Mouse (Mus musculus): Measurements from ENCODE around the gene Yipf1.

The Yipf1 gene

DNA sequence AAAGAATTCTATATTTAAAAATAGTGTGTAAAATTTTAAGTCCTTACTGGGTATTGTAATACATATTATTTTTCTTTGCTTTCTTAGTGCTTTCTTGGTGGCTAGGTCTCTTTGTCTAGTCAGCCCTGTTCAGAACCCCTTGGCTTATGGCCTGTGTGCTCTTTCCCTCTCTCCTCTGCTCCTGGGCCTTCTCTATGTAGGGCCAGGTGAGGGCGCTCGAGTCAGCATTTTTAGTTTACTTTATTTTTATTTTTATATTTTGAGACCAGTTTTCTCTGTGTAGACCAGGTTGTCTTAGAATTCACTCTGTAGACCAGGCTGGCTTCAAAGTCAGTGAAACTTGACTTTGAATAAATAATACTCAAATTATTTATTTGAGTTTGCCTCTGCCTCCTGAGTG, 58.1 kb downstream of the Yipf1 start:
- no peak for DNase-seq (ENCODE audit: low read depth)

DNA sequence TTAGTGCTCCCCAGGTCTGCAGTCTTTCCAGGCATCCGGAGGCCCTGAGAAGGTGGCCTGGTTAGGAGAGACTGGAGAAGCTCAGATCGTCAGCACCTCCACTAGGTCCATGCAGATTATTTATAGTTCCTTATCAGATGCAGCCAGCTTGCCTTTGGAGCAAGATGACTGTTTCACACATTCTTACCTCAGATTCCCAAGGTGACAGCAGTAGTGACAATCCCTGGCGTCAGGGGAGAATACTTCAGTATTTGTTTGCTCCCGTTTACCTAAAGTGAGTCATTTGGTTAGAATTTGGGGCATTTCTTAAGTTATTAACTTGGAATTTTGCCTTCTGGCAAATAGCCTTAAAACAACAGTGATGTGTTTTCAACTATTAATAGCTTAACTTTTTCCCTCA, 60.5 kb downstream of the Yipf1 start:
- no peak for DNase-seq (ENCODE audit: low read depth)

DNA sequence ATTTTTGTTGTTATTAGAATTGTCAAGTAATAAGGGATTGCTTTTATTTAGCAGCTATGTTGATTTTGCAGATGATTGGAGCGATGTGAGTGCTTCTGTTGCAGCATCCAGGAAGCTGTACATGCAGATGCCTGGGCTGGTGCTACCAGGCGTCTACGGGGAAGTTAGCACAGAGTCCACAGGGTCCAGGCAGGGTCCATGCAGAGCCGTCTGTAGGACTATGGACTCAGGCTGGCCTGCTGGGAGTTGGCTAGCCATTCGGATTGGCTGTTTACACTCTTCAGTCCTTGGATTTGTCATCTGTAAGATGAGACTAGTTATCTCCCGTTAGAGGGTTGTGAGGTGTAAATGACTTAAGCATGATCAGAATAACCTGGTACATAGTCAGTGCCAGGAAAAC, 64.8 kb downstream of the Yipf1 start:
- no peak for DNase-seq (ENCODE audit: low read depth)

DNA sequence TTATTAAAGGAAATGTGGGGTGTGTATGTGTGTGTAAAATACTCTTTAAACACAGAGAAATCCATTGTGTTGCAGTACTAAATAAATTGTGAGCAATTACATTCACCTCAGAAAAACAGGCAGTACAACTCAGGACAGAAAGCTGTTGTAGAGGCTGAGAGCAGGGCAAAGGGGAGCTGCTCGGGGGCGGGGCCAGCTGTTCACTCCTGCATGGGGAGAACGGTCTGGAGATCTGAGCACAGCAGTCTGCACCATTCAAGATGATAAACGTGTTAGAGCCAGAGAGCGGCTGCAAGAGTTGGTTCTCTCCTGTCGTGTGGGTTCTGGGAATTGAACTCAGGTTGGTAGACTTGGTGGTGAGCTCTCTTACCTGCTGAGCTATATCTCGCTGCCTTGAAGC, 66.7 kb downstream of the Yipf1 start:
- no peak for DNase-seq (ENCODE audit: low read depth)

DNA sequence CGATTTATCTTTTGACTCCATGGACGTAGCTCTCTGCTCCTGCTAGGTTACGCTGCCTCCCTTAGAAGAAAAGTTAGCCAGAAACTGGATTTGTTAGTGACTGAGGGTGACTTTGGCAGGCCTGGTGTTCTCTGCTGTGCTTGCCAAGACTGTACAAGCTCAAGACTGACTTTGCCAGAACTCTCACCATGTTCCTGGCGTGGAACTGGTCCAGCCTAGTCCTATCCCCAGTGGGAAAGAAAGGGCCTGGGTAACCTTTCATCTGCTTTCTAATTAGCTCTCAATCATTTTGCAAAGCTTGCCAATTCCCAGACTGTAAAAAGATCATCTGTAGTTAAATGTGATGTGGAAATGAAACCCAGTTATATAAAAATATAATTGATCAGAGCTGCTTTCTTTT, 72.9 kb downstream of the Yipf1 start:
- DNase-seq (ENCODE audit: low read depth), result no peak

DNA sequence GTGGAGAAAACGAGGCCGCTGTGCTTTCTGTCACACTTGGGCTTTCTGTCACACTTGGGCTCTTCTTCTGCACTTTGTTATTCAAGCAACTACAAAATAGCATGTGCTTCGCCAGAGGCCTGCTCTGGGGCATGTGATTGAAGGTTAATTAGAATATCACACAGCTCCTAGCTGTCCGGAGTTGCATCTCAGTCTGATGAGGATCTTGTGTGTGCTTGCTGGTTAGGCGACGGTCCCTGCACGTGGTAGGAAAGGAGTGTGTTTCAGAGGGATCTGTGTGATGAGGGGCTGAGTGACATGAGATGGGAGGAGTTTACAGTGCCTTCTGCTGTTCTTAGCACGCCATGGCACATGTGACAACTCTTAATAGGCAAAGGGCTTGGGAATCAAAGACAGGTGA, 73.3 kb downstream of the Yipf1 start:
- DNase-seq (ENCODE audit: low read depth), result no peak

DNA sequence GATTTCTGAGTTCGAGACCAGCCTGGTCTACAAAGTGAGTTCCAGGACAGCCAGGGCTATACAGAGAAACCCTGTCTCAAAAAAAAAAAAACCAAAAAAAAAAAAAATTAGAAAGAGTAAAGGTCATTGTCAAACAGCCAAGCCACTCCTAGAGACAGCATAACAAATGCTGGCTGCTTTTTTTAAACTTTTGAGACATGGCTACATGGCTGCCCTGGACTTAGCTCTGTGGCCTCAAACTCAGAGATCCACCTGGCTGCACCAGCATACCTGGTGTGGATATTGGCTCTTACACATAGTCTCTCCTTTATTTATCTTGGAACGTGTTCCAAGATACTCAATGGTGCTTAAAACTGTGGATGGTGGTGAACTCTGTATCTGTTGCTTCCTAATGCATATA, 74.1 kb downstream of the Yipf1 start:
- DNase-seq (ENCODE audit: low read depth), result no peak

DNA sequence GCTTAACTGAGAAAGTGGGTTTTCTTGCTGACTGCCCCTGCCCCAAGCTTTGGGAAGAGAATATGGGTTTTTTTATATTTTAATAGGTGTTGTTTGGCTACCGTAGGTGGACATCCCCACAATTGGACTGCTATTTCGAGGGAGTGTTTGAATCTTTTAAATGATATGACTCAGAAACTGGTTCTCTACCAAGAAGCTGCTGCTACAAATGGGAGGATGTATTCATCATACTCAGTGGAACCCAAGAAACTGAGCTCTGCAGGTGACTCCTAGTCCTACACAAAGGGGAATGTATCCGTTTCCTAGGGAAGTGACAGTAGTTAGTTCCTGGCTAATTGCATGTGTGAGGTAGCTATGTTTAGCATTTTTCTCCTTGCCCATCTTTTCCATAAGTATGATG, 75.2 kb downstream of the Yipf1 start:
- DNase-seq (ENCODE audit: low read depth), result no peak

DNA sequence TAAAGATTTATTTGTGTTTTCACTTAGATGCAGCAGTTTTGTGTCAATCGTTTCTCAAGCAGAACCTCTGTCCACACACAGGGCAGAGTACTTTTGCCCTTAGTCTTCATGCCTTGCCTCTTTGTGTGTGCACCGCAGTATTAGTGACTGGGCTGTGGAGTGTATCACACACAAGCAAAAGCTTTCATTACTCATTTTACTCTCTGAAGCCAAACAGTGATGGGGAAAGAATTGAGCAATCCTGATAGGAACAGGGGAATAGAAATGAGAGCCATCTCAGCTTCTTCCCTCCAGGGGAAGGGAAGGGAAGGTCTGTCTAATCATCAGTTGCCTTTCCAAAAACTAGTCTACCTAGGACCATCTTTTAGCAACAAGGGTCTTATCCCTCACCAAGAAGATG, 79.6 kb downstream of the Yipf1 start:
- DNase-seq (ENCODE audit: low read depth), result no peak

Data from c-Kit-positive CD71-positive TER-119-negative erythroid progenitor cells, embryonic 14.5 days (primary cell).